ENCODE assay signal across 11 mouse cellular contexts in genomic region chr17:23187680-23188079, GRCm38 (mm10). TPM values are rescaled to one million over a fixed set of nuclear protein-coding genes. Genes with fewer than 3 reads are reported as not detected.
DNase-seq lines count a peak whose midpoint lies in the region; ATAC-seq lines count a peak whose summit lies in the region.
"Had no signal": no experiment of that assay in that cellular context is flagged by ENCODE, and none has a peak within 500 bp of the region (broad histone marks: within the 10 kb centered on the region; RNA-seq: fewer than 3 reads in every experiment).

No protein-coding gene starts in this region.

- H3K4me2 ChIP-seq in kidney, embryonic 15.5 days, result no peak overlapping the region
- H3K4me2 ChIP-seq in kidney, embryonic 14.5 days (replicated peaks; ENCODE audit: low read depth, low read length), result no peak overlapping the region
- H3K4me2 ChIP-seq: hindbrain, embryonic 12.5 days had no signal

- peaks cover 37% of the 10 kb centered on the region for H3K36me3 ChIP-seq in kidney, embryonic 15.5 days
- H3K36me3 ChIP-seq in kidney, embryonic 14.5 days (ENCODE audit: control insufficient read depth, insufficient read depth, low read length), result peaks cover 19% of the 10 kb centered on the region; the same call in 1 of the 2 replicates

- no peak overlapping the region for H3K4me3 ChIP-seq in kidney, embryonic 15.5 days (replicated peaks)
- H3K4me3 ChIP-seq in kidney, embryonic 14.5 days (ENCODE audit: low read length), result no peak overlapping the region
- H3K4me3 ChIP-seq: hindbrain, embryonic 12.5 days; limb, embryonic 10.5 days had no signal

- WGBS in kidney, embryonic 15.5 days, result 61% methylated on average over 2 of the region's 2 CpGs
- 55% methylated on average over 2 of the region's 2 CpGs for WGBS in kidney, embryonic 14.5 days

- peak; percentile 17 for DNase-seq in kidney, adult 11 months
- DNase-seq in adrenal gland, adult 8-10 months, result peak; percentile 31
- DNase-seq in lung, postnatal 36 days, result peak; percentile 43
- no peak for DNase-seq in spleen, postnatal 4 days (ENCODE audit: low spot score in 2 of 2)
- DNase-seq in layer of hippocampus, postnatal 25 days (ENCODE audit: extremely low spot score in 1 of 2, low spot score in 1 of 2), result no peak
- DNase-seq: midbrain, embryonic 14.5 days had no signal

- H3K9me3 ChIP-seq in kidney, embryonic 15.5 days (replicated peaks), result no peaks in the 10 kb centered on the region
- H3K9me3 ChIP-seq in kidney, embryonic 14.5 days (ENCODE audit: control insufficient read depth, low read length), result no peaks in the 10 kb centered on the region
- H3K9me3 ChIP-seq: hindbrain, embryonic 12.5 days; limb, embryonic 10.5 days had no signal

- H3K4me1 ChIP-seq in kidney, embryonic 15.5 days, result peaks cover 4% of the 10 kb centered on the region; the same call in 1 of the 2 replicates
- no peaks in the 10 kb centered on the region for H3K4me1 ChIP-seq in kidney, embryonic 14.5 days (ENCODE audit: control insufficient read depth, insufficient read depth, low read length)

- H3K27ac ChIP-seq in kidney, embryonic 15.5 days, result no peak overlapping the region
- no peak overlapping the region for H3K27ac ChIP-seq in kidney, embryonic 14.5 days (ENCODE audit: low read depth, low read length)
- H3K27ac ChIP-seq: hindbrain, embryonic 12.5 days; limb, embryonic 10.5 days had no signal

- no peak overlapping the region for H3K9ac ChIP-seq in kidney, embryonic 15.5 days
- no peak overlapping the region for H3K9ac ChIP-seq in kidney, embryonic 14.5 days (ENCODE audit: low read depth, low read length)
- H3K9ac ChIP-seq: hindbrain, embryonic 12.5 days had no signal

- no peak for ATAC-seq in kidney, embryonic 15.5 days (replicated peaks; ENCODE audit: low FRiP score)
- 0 out of 2 replicates have a peak, but pooled peaks have one; percentile 52 for ATAC-seq in kidney, embryonic 14.5 days (ENCODE audit: low FRiP score, low TSS enrichment)
- ATAC-seq in monocyte, adult 5-6 weeks (replicated peaks; ENCODE audit: insufficient number of reproducible peaks, low FRiP score, low TSS enrichment, poor library complexity, severe bottlenecking), result no peak

- no peaks in the 10 kb centered on the region for H3K27me3 ChIP-seq in kidney, embryonic 15.5 days
- H3K27me3 ChIP-seq in kidney, embryonic 14.5 days (ENCODE audit: control insufficient read depth, insufficient read depth, low read length), result no peaks in the 10 kb centered on the region
- H3K27me3 ChIP-seq: hindbrain, embryonic 12.5 days had no signal

RNA-seq across cellular contexts. Expression of gene Zfp40, which starts 5.4 kb away (rescaled TPM):
- 11.5 and 12.6 TPM in 2 replicates for polyA plus RNA-seq in kidney, embryonic 15.5 days (2015; fragmentation: Nextera tagmentation; extraction: Ambion mirVana)
- total RNA-seq in adrenal gland, adult 8-10 months (2022), result 10 to 100 TPM in 2 of 4 experiments, 1 to 10 TPM in 2; 7.6 to 15.3 (median 11.8) TPM
- polyA plus RNA-seq in kidney, embryonic 14.5 days (2014; fragmentation: Nextera tagmentation; extraction: Ambion mirVana), result 10.7 and 12.2 TPM in 2 replicates
- total RNA-seq in monocyte, adult 5-6 weeks (2017), result 4.0 to 14.5 TPM (median 8.1 TPM) in 3 replicates
- 10 to 100 TPM; 20.6 to 23.8 TPM for total RNA-seq in layer of hippocampus, postnatal 25 days (2021)

Comparison
In these comparisons a context has a peak if more than half of its experiments do, and no peak if none do; other contexts are left out.
1. DNase-seq: peak in kidney, adult 11 months (single experiment), adrenal gland, adult 8-10 months (single experiment) and lung, postnatal 36 days (single experiment); none in spleen, postnatal 4 days (0 of 2) and layer of hippocampus, postnatal 25 days (0 of 2).